Mouse (Mus musculus): ENCODE measurements at regions not wholly inside any gene's neighbourhood (a gene's known extent, or its start where the extent isn't known, plus 50 kb on each side); places are given as distances from the start of the nearest gene placed in this dataset.
A peak's percentile ranks its signal among the peaks of the same experiment; 100 is the strongest.

DNA sequence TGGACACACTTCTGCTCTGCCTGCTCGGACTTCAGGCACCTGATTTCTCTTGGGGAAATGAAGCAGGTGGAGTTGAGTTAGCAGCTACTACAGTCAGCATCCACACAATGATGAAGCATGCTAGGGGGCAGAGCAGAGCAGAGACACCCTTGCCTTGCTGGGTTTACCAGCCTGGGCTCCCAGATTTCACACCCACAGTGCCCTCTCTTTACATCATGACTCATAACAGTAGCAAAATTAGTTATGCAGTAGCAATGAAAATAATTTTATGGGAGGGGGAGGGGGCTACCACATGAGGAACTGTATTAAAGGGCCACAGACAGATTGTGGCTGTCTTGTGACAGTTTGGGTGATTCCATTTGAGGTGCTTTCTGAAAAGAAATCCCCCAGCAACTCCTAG, 50.0 kb upstream of the Rflna start:
- 53% methylated on average over 1 of the region's 1 CpGs for WGBS
- no peak overlapping the region for H3K4me3 ChIP-seq (replicated peaks; ENCODE audit: low read length)
- H3K9me3 ChIP-seq (ENCODE audit: control insufficient read depth, low read length): peaks cover under 1% of the 10 kb centered on the region; the same call in 1 of the 2 replicates
- DNase-seq (ENCODE audit: low spot score) (no peak), ATAC-seq (ENCODE audit: low FRiP score, low read depth) (no peak)
- H3K27ac ChIP-seq (replicated peaks; ENCODE audit: low read depth, low read length): 0 out of 2 replicates have a peak overlapping the region, but pooled peaks have one; percentile 2
- no peaks in the 10 kb centered on the region for H3K36me3 ChIP-seq (ENCODE audit: control insufficient read depth, insufficient read depth, low read length)
- no peak for TF ChIP-seq POLR2A (IDR thresholded peaks at IDR 0.05; ENCODE audit: borderline replicate concordance, extremely low read depth, insufficient read depth, insufficient read length)
- H3K27me3 ChIP-seq (ENCODE audit: control insufficient read depth, insufficient read depth, low read length): no peaks in the 10 kb centered on the region
- H3K4me2 ChIP-seq (replicated peaks; ENCODE audit: low read depth, low read length, severe bottlenecking): no peak overlapping the region
- no peak overlapping the region for H3K9ac ChIP-seq (ENCODE audit: low read depth, low read length, severe bottlenecking)
- peaks cover 56% of the 10 kb centered on the region for H3K4me1 ChIP-seq (ENCODE audit: control insufficient read depth, insufficient read depth, low read length)
